Mouse (Mus musculus): ENCODE data around the gene Prkcsh.

The Prkcsh gene

DNA sequence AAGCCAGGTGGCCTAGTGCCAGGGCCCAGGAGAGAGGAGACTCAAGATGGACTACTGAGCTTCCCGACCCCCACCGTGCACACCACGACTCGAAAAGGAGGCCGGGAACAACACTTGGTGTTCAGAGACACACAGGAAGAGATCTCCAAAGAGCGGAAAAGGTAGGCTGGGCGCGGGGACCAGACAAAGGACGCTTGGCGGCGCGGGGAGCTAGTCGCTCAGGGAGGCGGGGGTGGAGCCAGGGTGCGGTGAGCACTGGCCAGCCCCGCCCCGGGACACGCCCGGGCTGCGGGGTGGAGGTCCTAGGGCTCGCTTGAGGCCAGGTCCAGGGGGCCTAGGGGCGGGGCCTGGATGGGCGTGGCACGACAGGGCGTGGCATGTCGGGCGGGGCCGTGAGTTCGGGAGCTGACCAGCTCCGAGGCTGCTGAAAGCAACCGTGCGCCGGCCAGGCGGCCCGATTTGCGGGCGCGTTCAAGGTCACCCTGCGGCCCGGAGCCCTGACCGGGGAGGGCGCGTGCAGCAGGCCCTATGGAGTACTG, 47.8 kb downstream of the Prkcsh start:
- DNase-seq: peak in 1 of 2 experiments; percentile 23

DNA sequence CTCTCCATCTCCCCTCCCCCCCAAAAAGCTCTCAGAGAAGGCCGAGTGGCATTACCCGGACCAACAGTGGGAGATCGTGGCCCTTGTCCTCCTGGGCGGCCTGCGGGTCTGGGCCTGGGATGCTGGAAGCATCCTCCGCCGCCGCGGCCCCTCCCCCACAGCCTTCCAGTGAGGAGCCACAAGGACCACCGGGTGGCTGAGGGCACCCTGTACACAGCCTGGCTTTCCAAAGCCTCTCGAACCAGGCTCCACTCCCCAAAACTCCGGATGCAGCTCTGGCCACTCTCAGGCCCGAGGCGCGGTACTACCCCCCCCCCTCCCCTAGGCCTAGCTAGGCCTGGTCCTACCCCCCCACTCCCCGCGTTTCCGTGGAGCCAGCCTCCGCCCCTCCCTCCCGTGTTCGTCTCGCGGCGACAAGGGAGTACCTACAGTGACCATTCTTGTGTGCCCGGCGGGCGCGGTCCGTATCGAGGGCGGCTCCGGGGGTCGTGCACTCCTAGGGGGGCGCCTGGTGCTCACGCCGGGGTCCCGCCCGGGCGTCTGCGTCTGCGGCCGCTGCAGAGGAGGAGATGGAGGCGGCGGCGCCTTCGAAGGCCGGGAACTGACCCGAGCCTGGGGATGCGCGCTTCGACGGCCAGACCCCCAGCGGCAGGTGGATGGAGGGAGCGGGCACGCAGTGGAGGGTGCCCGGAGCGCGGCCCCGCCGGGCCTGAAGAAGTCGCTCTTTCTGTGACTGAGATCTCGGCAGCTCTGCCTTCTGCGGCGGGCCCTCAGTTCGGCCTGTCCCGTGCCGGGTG, 48.8 kb downstream of the Prkcsh start:
- no peak for DNase-seq

DNA sequence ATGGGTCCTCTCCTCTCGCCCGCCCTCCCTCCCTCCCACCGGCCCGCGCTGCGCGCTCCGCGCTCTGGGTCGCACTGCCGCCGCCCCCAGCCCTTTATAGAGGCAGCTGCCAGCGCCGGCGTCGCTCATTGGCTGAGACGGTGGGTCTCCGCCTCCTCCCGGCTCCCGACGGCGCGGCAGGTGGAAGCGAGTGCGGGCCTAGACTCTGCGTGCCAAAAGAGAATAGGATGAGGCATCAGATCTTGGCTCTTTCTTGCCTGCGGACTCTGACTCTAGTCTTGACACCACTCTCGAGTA, 49.3 kb downstream of the Prkcsh start, which contains the start of gene Elavl3:
Elavl3 (minus strand) TSS at position 66 of the 297 bp plus-strand sequence.
- DNase-seq: no peak

DNA sequence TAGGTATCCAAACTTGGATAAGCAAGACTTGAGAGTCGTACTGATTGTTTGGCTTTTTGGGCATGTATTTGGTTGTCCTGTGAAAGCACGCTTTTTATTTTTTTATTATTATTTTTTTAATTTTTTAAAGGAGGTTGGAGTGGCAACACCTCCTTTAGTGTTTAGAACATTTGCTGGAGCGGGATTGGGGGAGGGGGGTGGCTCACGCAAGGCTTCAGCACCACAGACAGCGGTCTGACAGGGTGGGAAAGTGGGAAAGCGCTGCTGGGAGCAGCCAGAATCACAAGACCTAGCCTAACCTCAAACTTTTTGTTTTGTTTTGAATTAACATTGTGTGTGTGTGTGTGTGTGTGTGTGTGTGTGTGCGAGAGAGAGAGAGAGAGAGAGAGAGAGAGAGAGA, 51.1 kb downstream of the Prkcsh start:
- no peak for DNase-seq

DNA sequence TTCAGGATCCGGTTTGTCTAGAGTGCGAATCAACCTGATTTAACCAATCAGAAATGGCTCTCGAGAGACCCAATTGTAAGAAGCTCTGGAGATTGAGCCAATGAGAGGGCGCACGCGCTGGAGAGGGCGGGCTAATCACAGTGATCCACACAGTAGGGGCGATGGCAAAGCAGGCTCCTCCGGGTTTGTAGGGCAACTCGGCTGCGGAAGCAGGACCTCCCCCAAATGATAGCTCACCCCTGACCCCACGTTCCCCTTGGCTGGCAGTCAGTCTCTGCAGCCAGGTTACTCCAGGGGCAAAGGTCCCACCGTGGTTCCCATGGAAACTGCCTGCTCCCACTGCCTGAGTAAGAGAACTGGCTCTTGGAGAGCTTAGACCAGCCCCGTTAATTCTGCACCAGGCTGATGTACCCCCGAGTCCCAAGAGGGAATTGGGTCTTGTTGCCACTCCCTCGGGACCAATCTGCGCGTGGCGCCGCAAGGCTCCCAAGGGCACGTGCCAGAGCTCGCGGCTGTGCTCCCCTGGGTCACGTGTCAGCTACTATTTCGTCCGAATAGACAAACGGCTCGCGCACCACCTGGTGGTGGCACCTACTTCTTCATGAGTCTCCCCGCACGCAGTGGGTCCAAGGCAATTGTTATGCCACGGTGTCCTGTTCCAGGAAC, 51.9 kb downstream of the Prkcsh start:
- DNase-seq: peak; percentile 48 to 67

DNA sequence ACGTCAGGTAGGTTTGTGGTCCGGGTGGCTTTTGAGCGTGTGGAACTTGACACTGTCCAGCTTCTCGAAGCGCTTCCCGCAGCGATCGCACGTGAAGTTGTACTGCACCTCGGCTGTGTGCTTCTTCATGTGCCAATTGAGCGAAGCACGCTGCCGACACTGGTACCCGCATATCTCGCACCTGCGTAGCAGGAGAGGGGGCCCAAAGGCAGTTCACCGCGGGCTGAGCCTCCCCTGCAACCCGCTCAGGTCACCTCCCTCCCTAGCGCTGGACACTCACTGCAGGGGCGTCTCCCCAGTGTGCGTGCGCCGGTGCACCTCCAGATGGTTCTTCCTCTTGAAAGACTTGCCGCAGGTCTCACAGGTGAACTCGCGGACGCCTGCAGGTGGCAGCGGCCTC, 53.1 kb downstream of the Prkcsh start:
- DNase-seq: no peak

DNA sequence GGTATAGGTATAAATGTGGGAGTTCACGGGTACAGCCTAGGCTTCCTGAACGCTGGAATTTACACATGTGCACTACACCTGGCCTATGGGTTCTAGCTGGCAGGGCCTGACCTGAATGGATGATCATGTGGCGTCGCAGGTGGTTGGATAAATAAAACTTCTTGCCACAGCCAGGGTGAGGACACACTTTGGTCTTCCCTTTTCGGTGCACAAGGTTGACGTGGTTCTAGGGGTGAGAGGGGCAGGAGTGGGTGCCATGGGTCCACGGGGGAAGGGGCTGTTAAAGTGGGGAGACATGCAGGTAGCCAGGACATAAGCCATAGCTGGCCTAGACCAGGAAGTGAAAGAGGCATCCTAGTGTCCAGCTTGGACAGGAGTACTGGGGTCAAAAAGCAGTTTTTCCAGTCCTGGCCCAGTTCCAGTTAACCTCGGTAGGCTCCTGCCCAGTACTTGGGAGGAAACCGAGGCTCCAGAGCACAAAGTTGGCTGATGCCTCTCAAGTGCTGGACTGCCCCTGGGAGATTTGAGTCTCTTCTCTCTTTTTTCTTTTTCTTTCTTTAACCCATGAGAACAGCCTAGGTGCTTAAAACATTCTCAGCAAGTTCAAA, 53.8 kb downstream of the Prkcsh start:
- no peak for DNase-seq

DNA sequence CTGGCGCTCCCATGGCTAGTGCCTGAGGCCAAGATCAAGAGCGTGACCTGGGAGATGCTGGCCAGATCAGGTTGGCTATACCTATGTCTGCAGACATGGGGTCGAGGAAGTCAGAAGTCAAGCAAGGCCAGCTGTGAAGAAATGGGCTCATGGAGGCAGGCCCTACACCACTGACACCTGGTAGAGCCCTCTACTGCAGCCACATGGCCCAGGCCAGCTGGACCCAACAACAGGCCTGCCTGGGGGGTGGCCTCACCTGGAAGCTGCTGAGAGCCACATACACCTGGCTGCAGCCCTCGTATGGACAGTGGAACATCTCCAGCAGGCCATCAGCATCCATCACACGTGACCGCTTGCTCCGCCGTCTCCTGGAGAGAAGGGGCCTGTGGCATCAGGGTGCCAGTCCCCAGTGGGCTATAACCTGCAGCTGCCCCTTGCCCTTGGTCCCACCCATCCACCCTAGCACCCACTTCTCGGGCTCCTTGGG, 54.5 kb downstream of the Prkcsh start:
- no peak for DNase-seq

DNA sequence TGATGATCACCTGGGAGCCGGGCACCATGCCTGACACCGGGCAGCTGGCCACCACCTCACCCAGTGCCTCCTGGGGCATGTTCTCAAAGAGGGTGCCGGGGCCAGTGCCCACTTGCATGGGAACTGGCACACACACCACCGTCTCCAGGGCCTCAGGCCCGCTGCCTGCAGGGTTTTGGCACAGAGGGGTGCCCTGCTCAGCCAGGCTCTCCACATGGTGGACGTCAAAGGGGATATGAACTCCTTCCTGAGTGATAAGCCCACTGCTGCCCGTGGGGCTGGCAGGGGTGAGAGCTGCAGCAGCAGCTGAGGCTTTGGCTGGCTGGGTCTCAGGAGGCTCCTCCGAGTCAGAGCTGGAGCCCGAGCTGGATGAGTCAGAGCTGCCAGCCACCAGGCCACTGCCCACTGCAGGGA, 55.4 kb downstream of the Prkcsh start:
- no peak for DNase-seq

DNA sequence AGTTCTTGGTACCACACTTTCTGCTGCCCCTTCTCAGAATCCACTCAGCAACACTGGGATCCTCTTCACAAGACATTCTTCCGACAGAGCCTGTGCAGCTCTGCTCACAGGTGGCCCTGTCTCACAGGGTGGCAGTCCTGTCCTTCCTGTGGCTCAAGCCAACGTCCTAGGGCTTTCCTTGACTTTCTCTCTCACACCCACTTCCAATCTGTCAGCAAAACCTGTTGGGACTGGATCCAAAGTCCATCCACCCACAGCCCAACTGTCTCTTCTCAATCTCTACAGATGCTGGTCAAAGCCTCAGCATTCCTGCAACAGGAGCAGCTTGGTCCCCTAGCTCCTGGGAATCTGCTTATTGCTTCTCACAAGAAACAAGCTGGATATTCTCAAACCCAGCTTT, 58.7 kb downstream of the Prkcsh start:
- DNase-seq: no peak

Data from thymus, adult 18-20 months (tissue).